Mouse (Mus musculus) MEL (cell line): ENCODE measurements around the gene Naa15. TPM values are rescaled to one million over a fixed set of nuclear protein-coding genes. Genes with fewer than 3 reads are reported as not detected.

Experiments
- DNase-seq: peaks from one replicate; pipeline ENCODE4 v3.0.0; 2011; ENCODE audit warnings: low read depth, low spot score
- H3K27ac ChIP-seq: 2 replicates; pipeline ENCODE4 v1.5.1; 2012; ENCODE audit warnings: low read depth, mild to moderate bottlenecking, control low read depth, low read length, moderate library complexity; ENCODE audit not compliant: control insufficient read depth
- H3K27me3 ChIP-seq, 2 experiments: fragments of 150-350 bp in 1 of 2; sonication (generic) in 1 of 2; 2 replicates each; pipeline ENCODE4 v1.6.1; 2012; ENCODE audit warnings: low read length in 2 of 2, mild to moderate bottlenecking in 2 of 2, improper control_type of control experiment in 1 of 2, moderate library complexity in 1 of 2; ENCODE audit not compliant: insufficient read depth in 2 of 2, control insufficient read depth in 1 of 2
- H3K36me3 ChIP-seq, 2 experiments: 2 replicates each; pipeline ENCODE4 v1.6.1; 2012 to 2014; ENCODE audit warnings: low read length in 2 of 2, improper control_type of control experiment in 1 of 2, inconsistent platforms in 1 of 2, mild to moderate bottlenecking in 1 of 2; ENCODE audit not compliant: insufficient read depth in 2 of 2, control insufficient read depth in 1 of 2
- H3K4me1 ChIP-seq, 2 experiments: fragments of 150-350 bp in 1 of 2; sonication (generic) in 1 of 2; 2 replicates each; pipeline ENCODE4 v1.6.1; 2012; ENCODE audit warnings: low read length in 2 of 2, improper control_type of control experiment in 1 of 2, mild to moderate bottlenecking in 1 of 2; ENCODE audit not compliant: insufficient read depth in 2 of 2, control insufficient read depth in 1 of 2
- H3K4me3 ChIP-seq, 2 experiments: fragments of 150-350 bp in 1 of 2; sonication (generic) in 1 of 2; 2 replicates each; pipeline ENCODE4 v1.5.1; 2012; ENCODE audit warnings: low read depth in 2 of 2, low read length in 2 of 2, mild to moderate bottlenecking in 2 of 2, moderate library complexity in 2 of 2, control low read depth in 1 of 2, improper control_type of control experiment in 1 of 2; ENCODE audit not compliant: control insufficient read depth in 1 of 2, insufficient read depth in 1 of 2
- H3K79me2 ChIP-seq: 2 replicates; pipeline ENCODE4 v1.6.1; 2012; ENCODE audit warnings: mild to moderate bottlenecking, low read length, moderate library complexity; ENCODE audit not compliant: control insufficient read depth, poor library complexity, insufficient read depth
- H3K9ac ChIP-seq: 2 replicates; pipeline ENCODE4 v1.6.1; 2012; ENCODE audit warnings: low read depth, mild to moderate bottlenecking, control low read depth, low read length, moderate library complexity; ENCODE audit not compliant: control insufficient read depth, poor library complexity, severe bottlenecking
- H3K9me3 ChIP-seq: fragments of 150-350 bp; sonication (generic); replicated peaks from 2 replicates; pipeline ENCODE4 v1.6.1; 2012; ENCODE audit warnings: mild to moderate bottlenecking, low read length, improper control_type of control experiment, moderate library complexity; ENCODE audit not compliant: insufficient read depth
- E2F4 ChIP-seq: IDR thresholded peaks from 2 replicates; pipeline ENCODE4 v1.6.1; 2011; ENCODE audit warnings: low read depth, low read length, improper control_type of control experiment, borderline replicate concordance
- ELF1 ChIP-seq: IDR thresholded peaks from 2 replicates; pipeline ENCODE4 v1.6.1; 2014; ENCODE audit warnings: low read depth, mild to moderate bottlenecking, inconsistent platforms, low read length, improper control_type of control experiment, moderate library complexity
- EP300 ChIP-seq, 2 experiments: IDR thresholded peaks; 2 replicates each; pipeline ENCODE4 v1.6.1; 2011; ENCODE audit warnings: improper control_type of control experiment in 2 of 2, low read length in 2 of 2, low read depth in 1 of 2, mild to moderate bottlenecking in 1 of 2
- ETS1 ChIP-seq: IDR thresholded peaks from 2 replicates; pipeline ENCODE4 v1.6.1; 2012; ENCODE audit warnings: low read depth, mild to moderate bottlenecking, inconsistent platforms, low read length, improper control_type of control experiment, moderate library complexity
- GATA1 ChIP-seq: IDR thresholded peaks from 2 replicates; pipeline ENCODE4 v1.6.1; 2011; ENCODE audit warnings: low read depth, low read length, improper control_type of control experiment
- JUND ChIP-seq: IDR thresholded peaks from 2 replicates; pipeline ENCODE4 v1.6.1; 2011; ENCODE audit warnings: low read depth, mild to moderate bottlenecking, improper control_type of control experiment, low read length
- MAZ ChIP-seq: IDR thresholded peaks from 2 replicates; pipeline ENCODE4 v1.6.1; 2012; ENCODE audit warnings: low read depth, mild to moderate bottlenecking, inconsistent platforms, low read length, improper control_type of control experiment
- MYB ChIP-seq: IDR thresholded peaks from 2 replicates; pipeline ENCODE4 v1.6.1; 2011; ENCODE audit warnings: mild to moderate bottlenecking, low read depth, low read length, improper control_type of control experiment
- MYC ChIP-seq: IDR thresholded peaks from 2 replicates; pipeline ENCODE4 v1.6.1; 2011; ENCODE audit warnings: low read depth, mild to moderate bottlenecking, low read length, improper control_type of control experiment, moderate library complexity
- NRF1 ChIP-seq: IDR thresholded peaks from 2 replicates; pipeline ENCODE4 v1.6.1; 2014; ENCODE audit warnings: low read depth, mild to moderate bottlenecking, inconsistent platforms, low read length, improper control_type of control experiment, moderate library complexity; ENCODE audit not compliant: poor library complexity, insufficient read depth, severe bottlenecking
- POLR2A ChIP-seq, 2 experiments: IDR thresholded peaks; 2 replicates each; pipeline ENCODE4 v1.6.1; 2011 to 2012; ENCODE audit warnings: low read length in 2 of 2, mild to moderate bottlenecking in 2 of 2, control low read depth in 1 of 2, improper control_type of control experiment in 1 of 2, low read depth in 1 of 2, moderate library complexity in 1 of 2; ENCODE audit not compliant: control insufficient read depth in 1 of 2, insufficient read depth in 1 of 2, poor library complexity in 1 of 2
- POLR2AphosphoS5 ChIP-seq: IDR thresholded peaks from 2 replicates; pipeline ENCODE4 v1.6.1; 2012; ENCODE audit warnings: low read depth, borderline replicate concordance, mild to moderate bottlenecking, inconsistent platforms, low read length, moderate library complexity, mixed read lengths
- SIN3A ChIP-seq: IDR thresholded peaks from 2 replicates; pipeline ENCODE4 v1.6.1; 2012; ENCODE audit warnings: low read length, improper control_type of control experiment, inconsistent platforms
- TAL1 ChIP-seq: IDR thresholded peaks from 2 replicates; pipeline ENCODE4 v1.6.1; 2012; ENCODE audit warnings: mild to moderate bottlenecking, inconsistent platforms, low read length, moderate library complexity, mixed read lengths
- TBP ChIP-seq: IDR thresholded peaks from 2 replicates; pipeline ENCODE4 v1.8.0; 2011; ENCODE audit warnings: low read depth, low read length, improper control_type of control experiment
- TCF12 ChIP-seq: IDR thresholded peaks from 2 replicates; pipeline ENCODE4 v1.6.1; 2014; ENCODE audit warnings: low read depth, mild to moderate bottlenecking, inconsistent platforms, low read length, improper control_type of control experiment, moderate library complexity
- UBTF ChIP-seq: IDR thresholded peaks from 2 replicates; pipeline ENCODE4 v1.6.1; 2012; ENCODE audit warnings: low read depth, mild to moderate bottlenecking, inconsistent platforms, low read length, improper control_type of control experiment, moderate library complexity, borderline replicate concordance; ENCODE audit not compliant: insufficient read depth
- USF1 ChIP-seq: IDR thresholded peaks from 2 replicates; pipeline ENCODE4 v1.6.1; 2014; ENCODE audit warnings: low read depth, mild to moderate bottlenecking, inconsistent platforms, low read length, improper control_type of control experiment, moderate library complexity
- USF2 ChIP-seq, 2 experiments: IDR thresholded peaks; 2 replicates each; pipeline ENCODE4 v1.6.1; 2011 to 2012; ENCODE audit warnings: improper control_type of control experiment in 2 of 2, low read length in 2 of 2, borderline replicate concordance in 1 of 2, inconsistent platforms in 1 of 2, low read depth in 1 of 2, mild to moderate bottlenecking in 1 of 2; ENCODE audit not compliant: insufficient read depth in 1 of 2
- ZMIZ1 ChIP-seq: IDR thresholded peaks from 2 replicates; pipeline ENCODE4 v1.6.1; 2012; ENCODE audit warnings: low read depth, mild to moderate bottlenecking, inconsistent platforms, low read length, improper control_type of control experiment, moderate library complexity
- polyA plus RNA-seq, 2 experiments: library from polyadenylated mRNA; stranded (reverse) in 1 of 2; unstranded in 1 of 2; fragments of >175 nt in 1 of 2; fragments of >200 nt in 1 of 2; gene quantifications; 2 replicates each; pipeline versions ENCODE4 v1.2.1 to v1.2.4; 2012; ENCODE audit warnings: low replicate concordance in 2 of 2, low read depth in 1 of 2; ENCODE audit not compliant: insufficient read length in 2 of 2, insufficient read depth in 1 of 2, missing spikeins in 1 of 2
- total RNA-seq: library from RNA; depleted of rRNA; stranded (reverse); fragments of 300-350 nt; gene quantifications from 2 replicates; pipeline ENCODE4 v1.2.3, GENCODE M21; 2012

Naa15 gene
- total and polyA plus RNA-seq, 3 experiments = 36.6 to 558 (median 61.6) TPM

DNA sequence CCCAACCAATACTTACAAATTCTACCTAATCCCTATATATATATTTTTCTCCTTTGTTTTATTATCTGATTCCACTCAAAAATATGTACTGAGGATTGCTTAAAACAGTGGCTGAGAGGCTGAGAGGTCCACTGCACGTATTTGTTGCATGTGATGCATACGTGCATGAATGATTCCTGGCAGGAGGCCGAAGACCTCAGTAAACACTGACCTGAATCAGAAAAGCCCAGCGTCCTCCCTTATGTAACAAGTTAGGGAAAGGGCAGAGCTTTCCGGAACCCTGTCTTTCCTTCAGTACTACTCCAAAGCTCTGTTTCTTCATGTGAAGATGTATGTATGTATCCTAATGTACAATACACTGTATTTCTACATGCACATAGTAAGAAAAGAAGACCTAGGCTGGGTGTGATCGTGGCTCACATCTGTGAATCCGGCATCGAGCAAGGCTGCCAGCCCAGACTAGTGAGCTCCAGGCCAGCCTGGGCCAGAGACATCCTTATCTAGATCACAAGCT lies 27.0 kb upstream of the Naa15 start:
- peaks cover 0 to 10% of the 10 kb centered on the region in 2 experiments; a peak in 2 of 4 replicates for H3K36me3 ChIP-seq
- no peaks in the 10 kb centered on the region for H3K27me3 ChIP-seq
- H3K4me3 ChIP-seq = no peak overlapping the region
- no peak for DNase-seq
- H3K79me2 ChIP-seq = no peaks in the 10 kb centered on the region
- peak overlapping the region; percentile 11; the same call in 1 of the 2 replicates for H3K27ac ChIP-seq
- H3K9ac ChIP-seq = no peak overlapping the region
- no peaks in the 10 kb centered on the region for H3K9me3 ChIP-seq
- peaks cover 3 to 14% of the 10 kb centered on the region in 2 experiments; a peak in 3 of 4 replicates for H3K4me1 ChIP-seq
- no peak for TF ChIP-seq POLR2A (IDR thresholded peaks at IDR 0.05; ENCODE audit: control insufficient read depth in 1 of 2, insufficient read depth in 1 of 2, low read depth in 1 of 2, low read length in 2 of 2, poor library complexity in 1 of 2)
- TF ChIP-seq ETS1 = no peak
- no peak for TF ChIP-seq NRF1
- no peak for TF ChIP-seq ZMIZ1
- TF ChIP-seq EP300 (IDR thresholded peaks at IDR 0.05; ENCODE audit: low read depth in 1 of 2, low read length in 2 of 2) = no peak
- TF ChIP-seq UBTF = no peak
- no peak for TF ChIP-seq ELF1
- no peak for TF ChIP-seq JUND
- no peak for TF ChIP-seq SIN3A
- no peak for TF ChIP-seq USF1
- no peak for TF ChIP-seq POLR2AphosphoS5
- TF ChIP-seq E2F4 = no peak

GRCm38 (mm10) chr3:51388904-51389303 lies 26.0 kb upstream of the Naa15 start:
- TF ChIP-seq POLR2A (IDR thresholded peaks at IDR 0.05; ENCODE audit: control insufficient read depth in 1 of 2, insufficient read depth in 1 of 2, low read depth in 1 of 2, low read length in 2 of 2, poor library complexity in 1 of 2) = peak in 1 of 2 experiments; percentile 35; a peak in 1 of 4 replicates
- no peak for TF ChIP-seq MYB
- no peak for TF ChIP-seq MAZ
- no peak for TF ChIP-seq USF2 (IDR thresholded peaks at IDR 0.05; ENCODE audit: borderline replicate concordance in 1 of 2, insufficient read depth in 1 of 2, low read depth in 1 of 2, low read length in 2 of 2)
- TF ChIP-seq GATA1 = peak; percentile 84
- no peak for TF ChIP-seq POLR2AphosphoS5
- TF ChIP-seq TCF12 = peak; percentile 80
- TF ChIP-seq JUND = no peak
- peak; percentile 31 to 82; a peak in 2 of 4 replicates for TF ChIP-seq EP300 (IDR thresholded peaks at IDR 0.05; ENCODE audit: low read depth in 1 of 2, low read length in 2 of 2)
- 0 out of 2 replicates have a peak, but pooled peaks have one; percentile 10 for TF ChIP-seq ELF1
- peak; percentile 81; the same call in 1 of the 2 replicates for TF ChIP-seq UBTF
- TF ChIP-seq TBP = peak; percentile 91
- peak; percentile 59 for TF ChIP-seq TAL1
- TF ChIP-seq ETS1 = 0 out of 2 replicates have a peak, but pooled peaks have one; percentile 31
- TF ChIP-seq MYC = no peak
- no peak overlapping the region for H3K27ac ChIP-seq
- peak overlapping the region; percentile 21; the same call in 1 of the 2 replicates for H3K9ac ChIP-seq
- H3K27me3 ChIP-seq = no peaks in the 10 kb centered on the region
- DNase-seq = peak; percentile 85
- H3K4me1 ChIP-seq = peaks cover 3 to 11% of the 10 kb centered on the region in 2 experiments; a peak in 3 of 4 replicates
- H3K36me3 ChIP-seq = peaks cover 0 to 10% of the 10 kb centered on the region in 2 experiments; a peak in 2 of 4 replicates
- H3K4me3 ChIP-seq = peak overlapping the region; percentile 39 to 58
- H3K79me2 ChIP-seq = no peaks in the 10 kb centered on the region
- H3K9me3 ChIP-seq = no peaks in the 10 kb centered on the region
